Mouse (Mus musculus): ENCODE data around the gene Rgs6. TPM values are rescaled to one million over a fixed set of nuclear protein-coding genes. Genes with fewer than 3 reads are reported as not detected.

Gene Rgs6
- polyA plus RNA-seq, 2 experiments from 2014 or later = 0.49 TPM; not detected in 1

DNA sequence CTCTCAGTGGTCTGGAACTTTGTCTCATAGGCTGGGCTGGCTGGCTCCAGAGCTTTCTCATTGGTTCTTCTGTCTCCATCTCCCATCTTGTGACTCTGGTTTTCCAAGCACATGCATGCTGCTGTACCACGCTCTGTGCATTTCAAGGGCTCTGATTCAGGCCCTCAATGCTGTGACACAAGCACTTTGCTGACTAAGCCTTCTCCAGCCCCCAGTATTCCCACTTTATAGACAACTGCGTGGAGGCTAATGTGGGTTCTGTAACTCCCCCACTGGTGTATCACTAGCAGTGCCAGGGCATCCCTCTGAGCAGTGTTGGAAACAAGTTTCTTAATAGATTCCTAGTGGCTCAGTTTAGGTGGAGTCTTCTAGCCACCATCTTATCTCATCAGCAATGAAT lies 174.0 kb downstream of the Rgs6 start:
- no peak for ATAC-seq

DNA sequence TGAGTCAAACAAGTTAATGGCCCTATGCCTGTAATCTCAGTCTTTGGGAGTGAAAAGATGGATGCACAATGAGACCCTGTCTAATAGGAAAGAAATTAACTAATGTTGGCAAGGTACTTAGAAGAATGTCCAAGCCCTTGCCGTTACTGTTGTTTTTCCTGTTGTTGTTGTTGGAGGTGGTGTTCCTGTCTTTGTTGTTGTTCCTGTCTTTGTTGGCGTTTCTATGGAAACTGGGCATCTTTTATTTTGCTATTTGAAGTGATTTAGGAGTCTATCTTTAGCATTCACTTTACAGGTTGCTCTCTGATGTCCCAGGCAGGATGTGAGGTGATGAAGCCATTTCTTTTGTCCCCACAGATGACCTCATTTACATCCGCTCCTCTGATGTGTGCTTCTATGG lies 180.6 kb downstream of the Rgs6 start:
- ATAC-seq = no peak

DNA sequence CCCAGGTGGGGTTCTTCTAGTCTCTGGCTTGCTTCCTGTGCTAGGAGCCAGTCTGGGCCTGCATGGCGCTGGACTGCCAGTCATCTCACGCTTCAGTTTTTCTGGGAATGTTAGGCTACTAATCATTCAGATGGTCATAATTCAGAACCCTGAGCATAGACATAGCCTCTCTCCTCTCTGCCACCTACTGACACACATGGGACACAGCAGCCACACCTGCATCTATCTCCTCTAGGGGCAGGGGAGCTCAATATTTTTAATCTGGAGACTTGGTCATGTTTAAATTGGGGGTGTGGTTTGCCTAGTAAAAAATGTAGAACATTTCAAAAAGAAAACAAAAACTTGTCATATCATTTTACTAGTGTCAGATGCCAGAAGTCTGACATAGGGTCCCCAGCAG lies 184.1 kb downstream of the Rgs6 start:
- ATAC-seq = no peak

DNA sequence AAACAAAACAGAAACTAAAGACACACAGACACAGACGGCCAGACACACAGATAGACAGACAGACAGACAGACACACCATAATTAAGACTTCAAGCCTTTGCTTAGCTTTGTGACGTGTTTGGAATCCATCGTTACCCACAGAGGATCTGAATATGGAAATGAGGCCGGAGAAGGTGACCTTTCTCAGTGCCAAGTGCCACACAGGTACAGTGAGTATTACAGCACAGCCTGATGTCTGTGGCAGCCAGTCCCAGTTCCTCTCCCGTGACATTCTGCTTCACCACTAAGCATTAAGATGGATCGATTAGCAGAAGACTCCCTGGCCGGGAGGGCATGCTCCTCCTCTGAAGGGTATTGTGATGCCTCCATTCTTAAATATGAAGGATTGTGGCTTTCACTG lies 186.5 kb downstream of the Rgs6 start:
- ATAC-seq = no peak

DNA sequence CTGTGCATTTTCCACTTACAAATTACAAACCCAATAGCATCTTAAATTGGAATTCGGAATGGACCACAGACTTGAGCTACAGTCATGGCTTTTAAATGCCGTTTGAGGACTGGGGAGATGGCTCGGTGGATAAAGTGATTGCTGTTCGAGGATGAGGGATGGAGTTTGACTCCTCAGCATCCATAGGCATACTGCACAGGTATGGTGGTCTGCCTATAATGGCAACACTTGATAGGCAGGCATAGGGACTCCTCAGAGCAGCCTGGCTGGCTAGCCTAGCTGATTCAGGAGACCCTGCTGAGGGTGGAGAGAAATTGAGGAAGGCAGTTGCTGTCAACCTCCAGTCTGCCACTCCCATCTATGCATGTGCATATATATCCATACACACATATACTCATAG lies 188.6 kb downstream of the Rgs6 start:
- no peak for ATAC-seq

DNA sequence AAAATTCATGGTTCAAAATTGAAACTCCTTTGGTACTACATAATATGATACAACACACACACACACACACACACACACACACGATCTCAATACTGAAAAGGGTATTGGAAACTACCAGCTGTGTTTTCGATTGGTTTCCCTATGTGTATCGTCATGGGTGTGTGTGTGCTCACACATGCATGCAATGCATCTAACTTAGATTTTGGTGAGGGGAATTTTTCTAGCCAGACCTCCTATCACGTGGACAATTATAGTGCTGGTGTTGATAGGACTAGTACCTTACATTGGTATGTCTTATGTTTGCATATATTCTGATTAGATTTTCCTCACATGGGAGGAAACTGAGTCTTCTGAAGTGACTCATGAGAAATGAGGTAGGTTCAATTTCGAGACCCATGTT lies 192.8 kb downstream of the Rgs6 start:
- ATAC-seq = no peak

DNA sequence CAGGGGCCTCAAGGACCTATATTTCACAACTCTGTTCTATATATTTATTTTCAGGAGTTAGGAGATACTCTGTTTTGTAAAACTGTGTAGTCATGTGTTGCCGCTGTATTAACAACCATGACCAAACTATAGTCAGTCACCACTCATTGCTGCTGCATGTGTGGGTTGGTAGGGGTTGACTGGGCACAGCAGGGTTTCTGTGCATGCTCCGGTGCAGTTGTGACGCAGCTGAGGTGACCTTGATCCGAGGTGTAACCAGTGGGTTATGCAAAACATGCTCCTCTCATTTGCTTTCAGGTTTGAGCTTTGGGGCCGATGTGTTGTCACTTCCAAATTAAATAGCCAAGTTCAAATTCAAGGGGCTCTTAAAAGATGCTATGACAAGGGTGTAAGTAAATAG lies 193.3 kb downstream of the Rgs6 start:
- ATAC-seq = no peak

DNA sequence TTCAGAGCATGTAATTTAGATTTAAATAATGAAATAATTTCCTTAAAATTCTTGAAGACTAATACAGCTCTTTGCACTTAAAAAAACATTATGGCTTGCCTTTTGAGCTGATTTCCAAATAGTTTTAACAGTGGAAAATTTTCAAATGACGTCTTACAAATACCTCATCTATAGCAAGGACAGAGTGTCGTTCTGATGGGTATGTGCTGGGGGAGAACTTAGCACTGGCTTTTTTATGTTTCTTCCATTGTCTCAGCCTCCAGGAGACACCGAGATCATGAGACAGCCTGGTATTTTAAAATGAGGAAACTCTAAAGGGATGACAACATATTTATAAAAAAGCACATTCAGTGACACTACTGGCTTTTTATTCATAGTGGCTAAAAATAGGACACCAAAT lies 204.0 kb downstream of the Rgs6 start:
- ATAC-seq = no peak

DNA sequence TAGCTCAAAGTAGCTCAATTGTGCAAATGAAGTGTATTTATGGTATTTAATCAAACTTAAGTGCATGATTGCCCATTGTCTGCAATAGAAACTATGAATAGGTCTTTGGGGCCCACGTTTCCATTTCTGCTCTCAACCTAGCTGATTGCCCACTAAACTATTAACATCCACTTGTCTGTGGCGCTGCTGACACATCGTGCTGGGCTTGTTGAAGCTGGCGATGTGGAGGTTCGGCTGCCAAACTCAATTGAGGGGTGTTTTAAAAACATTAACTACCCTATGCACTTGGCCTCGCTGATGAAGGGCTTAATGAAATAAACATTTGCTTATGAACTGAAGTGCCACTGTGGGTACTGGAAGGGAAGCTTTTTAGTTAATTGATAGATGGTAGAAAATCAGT lies 211.8 kb downstream of the Rgs6 start:
- no peak for ATAC-seq

DNA sequence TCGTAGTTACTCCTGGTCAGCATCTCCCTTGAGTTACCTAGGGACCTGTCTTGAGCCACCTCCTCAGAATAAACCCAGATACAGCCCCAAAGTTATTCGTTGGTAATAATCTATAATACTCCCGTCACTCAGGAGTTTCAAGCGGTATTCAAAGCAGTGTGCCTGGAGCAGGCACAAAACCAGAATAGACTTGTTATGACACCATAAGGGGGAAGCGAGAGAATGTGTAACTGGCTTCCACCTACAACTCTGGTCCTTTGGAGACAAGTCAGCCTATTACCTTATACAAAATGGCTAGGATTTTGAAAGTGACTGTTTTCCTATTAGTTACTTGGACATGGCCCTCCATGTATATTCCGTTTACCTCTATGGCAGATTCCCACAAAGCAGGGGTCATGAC lies 213.6 kb downstream of the Rgs6 start:
- ATAC-seq = no peak

DNA sequence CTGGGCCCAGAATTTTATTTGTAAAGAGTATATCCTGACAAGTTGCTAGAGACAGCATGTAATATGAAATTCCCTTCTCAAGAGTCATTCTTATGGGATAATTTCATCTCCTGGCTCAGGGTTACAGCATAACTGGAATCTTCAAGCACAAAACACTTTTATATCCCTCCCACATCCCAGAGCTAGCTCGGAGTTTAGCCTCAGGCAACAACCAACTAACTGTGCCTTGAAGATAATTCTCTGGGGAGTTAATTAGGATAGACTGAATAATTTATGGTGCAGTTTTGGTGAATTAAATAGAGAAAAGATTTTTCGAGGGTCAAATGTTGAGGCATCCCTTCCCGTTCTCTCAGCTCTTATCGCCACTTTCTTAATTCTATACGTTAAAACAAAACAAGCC lies 214.6 kb downstream of the Rgs6 start:
- no peak for ATAC-seq

DNA sequence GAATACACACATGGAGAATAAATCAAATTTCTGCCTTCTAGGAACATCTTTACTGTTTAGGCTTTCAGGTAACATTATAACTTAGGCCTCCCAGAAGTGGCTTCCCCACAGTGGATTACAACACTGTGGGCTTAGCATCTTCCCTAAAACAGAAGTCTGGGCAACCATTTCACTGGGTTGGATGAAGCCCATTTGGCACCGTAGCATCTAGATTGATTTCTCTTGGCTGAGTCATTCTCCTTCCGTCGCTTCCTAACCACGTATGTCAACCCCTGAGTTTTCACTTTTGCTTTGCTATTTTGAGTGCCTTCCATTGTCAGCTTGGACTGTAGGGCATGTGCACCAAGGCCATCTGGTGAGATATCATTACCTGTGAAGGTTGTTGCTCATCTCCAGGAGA lies 217.1 kb downstream of the Rgs6 start:
- no peak for ATAC-seq

DNA sequence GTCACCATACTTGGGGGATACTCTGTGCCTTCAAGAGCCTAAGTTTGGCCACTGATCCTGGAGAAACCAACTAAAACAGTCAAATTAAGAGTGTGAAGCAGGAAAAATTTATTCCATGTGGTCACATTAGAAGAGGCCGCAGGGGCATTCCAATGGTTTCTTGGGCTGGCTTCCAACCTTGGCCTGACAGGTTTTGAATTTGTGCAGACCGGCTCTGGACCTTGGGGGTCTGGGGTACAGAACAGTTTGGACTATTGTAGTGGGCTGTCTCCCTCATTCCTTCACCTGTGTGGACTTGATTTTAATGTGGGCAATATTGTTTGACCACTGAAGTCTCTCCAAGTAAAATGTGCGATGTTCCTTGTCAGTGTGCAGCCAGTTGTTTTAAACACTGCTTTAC lies 222.5 kb downstream of the Rgs6 start:
- no peak for ATAC-seq

DNA sequence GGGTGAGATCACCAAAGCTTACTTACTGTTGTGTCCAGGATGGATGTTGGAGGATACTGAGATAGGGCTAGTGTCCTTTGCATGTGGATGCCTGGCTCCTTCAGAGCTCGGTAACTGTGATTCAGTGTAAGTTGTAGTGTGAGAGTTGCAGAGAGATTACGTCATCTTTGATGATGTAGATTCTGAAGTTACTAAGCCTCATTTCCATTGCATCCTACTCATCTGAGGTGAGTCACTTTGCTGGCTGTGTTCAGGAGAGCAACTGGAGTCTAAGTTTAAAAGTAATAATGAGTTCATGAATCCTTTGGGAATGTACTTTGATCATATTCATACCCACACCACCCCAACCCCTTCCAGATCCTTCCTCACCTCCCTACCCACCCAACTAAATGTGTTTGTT lies 227.9 kb downstream of the Rgs6 start:
- ATAC-seq = no peak

DNA sequence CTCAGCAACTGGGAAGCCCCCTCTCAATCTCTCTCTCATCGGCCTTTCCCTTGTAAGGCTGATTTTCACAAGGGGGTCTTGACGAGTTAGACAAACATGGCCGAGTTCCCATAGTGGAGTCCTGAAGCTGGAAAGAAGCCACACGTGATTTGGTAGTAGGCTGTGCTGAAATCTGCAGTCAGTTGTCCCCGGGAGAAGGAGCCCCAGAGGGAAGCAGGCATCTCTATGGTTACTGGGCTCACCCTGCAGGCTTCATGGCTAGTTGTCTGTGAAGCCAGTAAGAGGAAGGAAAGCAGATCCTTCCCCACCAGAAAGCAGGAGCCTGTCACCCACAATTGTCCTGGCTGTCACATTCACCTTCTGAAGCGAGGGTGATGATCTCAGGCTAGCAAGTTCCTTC lies 231.2 kb downstream of the Rgs6 start:
- no peak for ATAC-seq

DNA sequence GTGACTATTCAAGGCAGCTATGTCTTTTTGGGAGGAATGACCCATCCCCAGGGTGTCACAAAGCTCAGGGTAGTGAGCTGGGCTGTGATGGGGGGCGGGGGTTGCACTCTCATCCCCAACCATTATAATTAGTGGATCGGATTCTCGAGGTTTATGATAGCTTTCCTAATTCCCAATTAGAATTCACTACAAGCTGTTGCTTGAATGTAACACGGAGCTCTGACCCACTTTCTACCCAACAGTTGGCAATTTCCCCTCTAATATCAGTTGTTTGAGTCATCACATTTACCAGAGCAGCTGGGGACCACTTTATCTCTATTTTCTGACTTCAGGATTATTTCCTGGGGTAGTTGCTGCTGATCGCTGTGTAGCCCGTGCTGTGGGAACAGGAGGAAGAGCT lies 231.9 kb downstream of the Rgs6 start:
- no peak for ATAC-seq

DNA sequence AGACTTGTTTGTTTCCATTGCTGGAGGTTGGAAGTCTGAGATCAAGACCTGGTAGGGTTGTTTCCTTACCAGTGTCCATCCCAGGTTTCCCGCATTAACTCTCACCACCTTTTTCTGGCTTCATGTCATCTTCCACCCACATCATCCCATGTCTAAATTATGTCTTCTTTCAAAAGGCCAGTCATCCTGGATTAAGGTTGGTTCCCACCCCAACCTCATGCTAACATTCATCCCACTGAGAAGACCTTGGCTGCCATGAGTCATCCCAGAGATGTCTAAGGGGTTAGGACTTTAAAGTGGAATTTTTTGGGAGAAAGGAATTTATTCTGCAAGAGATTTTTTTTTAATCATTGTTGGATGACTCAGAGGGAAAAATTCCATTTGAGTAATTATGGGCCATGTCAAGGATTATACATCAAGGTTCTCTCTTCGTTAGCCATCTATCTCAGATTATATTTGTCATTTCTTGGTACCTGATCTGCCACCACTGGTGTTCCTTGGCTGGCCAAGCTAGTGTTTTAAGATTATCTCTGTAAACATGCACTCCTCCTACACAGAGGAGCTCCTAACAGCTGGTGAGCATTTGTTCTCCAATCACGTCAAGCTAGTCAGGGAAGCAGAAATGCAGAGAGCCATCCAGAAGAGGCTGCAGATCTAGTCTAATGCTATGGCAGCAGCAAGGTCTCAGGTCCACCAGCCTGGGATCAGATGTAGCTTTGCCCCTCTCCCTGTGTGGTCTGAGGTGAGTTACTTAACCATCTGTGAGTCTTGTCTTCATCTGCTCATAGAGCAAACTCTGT lies 234.9 kb downstream of the Rgs6 start:
- no peak for ATAC-seq

DNA sequence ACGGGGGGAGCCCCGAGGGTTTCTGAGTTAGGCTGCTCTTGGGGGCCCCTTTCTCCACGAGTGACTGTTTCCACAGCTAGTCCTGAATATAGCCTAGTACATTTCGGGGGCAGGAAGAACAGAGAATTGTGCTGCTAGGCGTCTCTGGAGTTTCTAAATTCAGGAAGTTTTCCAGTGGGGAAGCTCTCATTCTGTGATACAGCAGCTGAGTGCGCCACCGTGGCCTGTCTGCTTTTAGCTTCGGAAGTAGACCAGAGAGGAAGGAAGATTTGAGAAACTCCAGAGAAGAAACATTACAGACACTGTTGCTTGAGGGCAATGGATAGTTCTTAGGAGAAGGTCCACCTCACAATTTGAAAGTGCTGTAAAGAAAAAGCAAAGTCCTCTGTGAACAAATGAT lies 242.2 kb downstream of the Rgs6 start:
- no peak for ATAC-seq

DNA sequence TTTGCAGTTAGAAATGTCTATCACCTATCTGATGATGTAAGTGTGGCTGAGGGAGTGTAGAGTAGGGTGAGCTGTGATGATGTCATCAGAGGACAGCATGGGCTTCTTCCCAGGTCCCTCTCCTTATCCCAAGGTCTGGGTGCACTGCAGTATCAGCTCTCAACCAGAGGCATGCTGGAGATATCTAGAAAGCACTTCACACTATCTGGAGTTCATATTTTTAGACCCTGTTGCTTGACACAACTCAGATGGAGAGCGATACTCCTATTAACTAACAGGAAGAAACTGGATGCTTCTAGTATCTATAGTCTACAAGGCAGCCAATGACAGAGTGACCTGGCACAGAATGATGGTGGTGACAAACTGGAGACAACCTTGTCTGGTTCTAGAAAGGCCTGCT lies 250.5 kb downstream of the Rgs6 start:
- no peak for ATAC-seq

DNA sequence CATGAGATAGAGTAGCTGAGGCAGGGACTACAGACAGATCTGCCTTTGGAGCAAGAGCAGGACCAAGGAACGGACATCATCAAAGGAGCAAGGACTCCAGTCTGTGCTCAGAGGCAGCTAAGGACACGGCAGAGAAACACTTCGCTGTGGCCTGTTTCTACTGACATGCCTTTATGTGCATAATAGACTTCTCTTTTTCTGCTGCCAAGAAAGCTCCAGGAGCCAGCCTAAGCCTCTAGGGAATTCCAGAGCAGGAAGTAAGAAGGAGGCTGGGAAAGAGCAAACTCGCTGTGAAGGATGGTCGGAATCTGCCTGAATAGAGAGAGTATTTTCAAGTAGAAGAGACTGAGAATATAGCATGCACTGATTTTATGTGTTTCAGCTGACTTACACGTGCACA lies 253.5 kb downstream of the Rgs6 start:
- no peak for ATAC-seq

DNA sequence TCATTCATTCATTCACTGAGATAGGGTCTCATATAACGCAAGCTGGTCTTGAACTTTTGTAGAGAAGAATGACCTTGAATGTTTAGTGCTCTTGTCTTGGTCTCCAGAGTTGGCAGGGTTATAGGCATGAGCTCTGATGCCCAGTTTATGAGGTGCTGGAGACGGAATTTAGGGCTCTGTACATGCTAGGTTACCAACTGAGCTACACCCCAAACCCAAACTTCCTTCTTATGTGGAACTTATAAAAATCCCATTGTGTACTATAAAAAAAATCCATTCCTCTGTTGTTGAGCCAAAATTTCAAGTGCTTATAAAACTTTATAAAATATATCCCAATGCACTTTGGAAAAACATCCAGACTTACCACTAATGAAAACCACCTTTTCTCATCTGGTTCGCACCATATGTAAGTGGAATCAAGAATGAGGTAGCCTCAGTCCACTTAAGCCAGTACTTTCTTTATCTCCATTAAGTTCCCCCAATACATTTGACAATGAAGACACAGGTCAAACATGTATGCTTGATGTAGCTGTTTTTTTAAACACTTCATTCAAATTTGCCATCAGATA lies 260.3 kb downstream of the Rgs6 start:
- no peak for ATAC-seq

DNA sequence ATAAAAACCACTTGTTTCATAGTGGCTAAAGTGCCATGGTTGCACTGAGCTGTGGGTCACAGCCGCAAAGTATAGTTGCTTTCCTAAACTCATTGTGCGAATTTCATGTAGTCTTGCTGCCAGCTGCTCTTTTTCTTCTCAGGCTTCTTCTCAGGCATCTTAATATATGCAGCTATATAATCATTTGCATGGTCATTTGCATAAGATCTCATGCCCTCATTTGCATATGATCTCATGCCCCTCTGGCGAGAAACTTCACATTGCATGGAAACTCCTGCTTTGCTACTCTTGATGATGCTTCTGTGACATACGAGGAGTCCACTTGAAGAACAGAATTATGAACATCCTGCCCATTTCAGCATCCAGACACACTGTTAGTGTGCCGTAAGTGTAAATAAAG lies 266.8 kb downstream of the Rgs6 start:
- no peak for ATAC-seq

DNA sequence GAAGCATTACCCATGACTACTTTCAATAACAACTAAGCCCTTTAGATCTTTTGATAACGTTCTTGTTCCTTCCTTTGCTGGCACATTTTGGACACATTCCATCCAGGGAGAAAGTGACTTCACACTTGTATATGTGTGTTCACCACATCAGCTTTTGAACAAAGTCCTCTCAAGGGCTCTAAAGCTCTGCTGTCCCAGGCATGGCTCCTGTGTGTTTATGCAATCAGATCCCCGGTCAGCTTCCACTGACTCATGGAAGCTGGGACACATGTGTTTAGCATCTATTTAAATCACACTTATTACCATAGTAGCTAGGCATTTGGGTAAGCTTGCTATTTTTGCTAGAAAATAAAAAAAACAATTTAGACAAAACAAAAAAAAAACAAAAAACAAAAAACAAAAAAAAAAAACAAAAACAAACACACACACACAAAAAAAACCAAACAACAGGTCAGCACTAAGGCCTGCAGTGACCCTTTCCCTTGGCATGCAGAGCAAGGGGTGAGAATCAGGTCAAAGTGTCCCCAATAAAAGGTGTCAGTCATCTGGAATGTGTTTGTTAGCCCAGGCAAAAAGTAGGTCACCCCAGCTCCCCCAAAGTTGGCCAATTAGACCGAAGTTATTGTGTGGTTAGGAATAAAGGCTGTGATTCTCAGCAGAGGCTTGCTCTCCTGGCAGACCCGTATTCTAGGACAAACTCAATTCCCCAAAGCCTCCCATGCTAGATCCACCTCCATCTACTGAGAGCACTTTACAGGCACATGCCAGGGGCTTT lies 267.4 kb downstream of the Rgs6 start:
- no peak for ATAC-seq

DNA sequence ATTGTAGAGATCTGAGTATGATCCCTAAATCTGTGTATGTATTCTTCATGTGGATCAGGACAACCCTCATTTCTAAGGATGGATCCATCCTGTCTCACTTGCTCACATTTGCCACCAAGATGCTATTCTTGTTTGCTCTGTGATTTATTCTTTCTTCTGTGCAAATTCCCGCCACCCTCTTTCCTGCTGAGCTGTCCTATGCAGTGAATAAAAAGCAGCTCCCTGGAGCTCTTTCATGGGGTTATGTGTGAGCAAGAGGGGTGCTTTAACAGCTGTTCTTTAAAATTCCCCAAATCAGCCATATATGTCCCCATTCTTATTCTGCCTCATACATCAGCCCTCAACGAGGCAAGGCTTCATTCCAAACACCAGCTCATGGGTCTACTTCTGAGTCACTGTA lies 277.6 kb downstream of the Rgs6 start:
- no peak for ATAC-seq
